Mouse (Mus musculus): ENCODE results near the gene Olfr665.
"Not testable (repeated sequence)": the region's sequence is repeated elsewhere in the genome, so short reads cannot be mapped to it uniquely, and the experiment has no call there.

The Olfr665 gene

GRCm38 (mm10) chr7:104877731-104878130 is at the start of gene Olfr665:
TSS of gene Olfr665 (plus strand) at chr7:104878031.
- DNase-seq: no peak

DNA sequence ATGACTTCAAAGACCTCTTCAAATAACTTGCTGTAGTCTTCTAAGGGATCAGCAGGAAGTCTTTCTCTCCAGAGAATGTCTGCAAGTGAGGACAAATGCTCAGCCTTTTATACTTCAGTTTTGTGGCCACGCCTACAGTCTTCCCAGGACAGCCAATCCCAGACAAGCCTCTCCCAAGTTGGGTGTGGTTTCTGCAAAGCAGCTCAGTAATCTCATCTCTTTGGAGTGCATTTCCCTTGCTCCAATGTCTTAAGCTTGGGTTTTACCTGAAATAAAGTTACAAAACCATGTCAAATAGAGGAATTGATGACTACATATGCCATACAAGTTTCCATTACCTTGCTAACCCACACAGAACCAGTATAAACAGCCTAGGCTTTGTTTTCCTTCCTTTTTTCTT is 35.3 kb upstream of the Olfr665 start, which contains the start of gene Usp17lb:
Gene Usp17lb, minus strand, starts transcription at position 101 of the 400 bp plus-strand sequence.
- DNase-seq: no peak

GRCm38 (mm10) chr7:104843731-104844287 is 34.0 kb upstream of the Olfr665 start:
- DNase-seq: no peak

DNA sequence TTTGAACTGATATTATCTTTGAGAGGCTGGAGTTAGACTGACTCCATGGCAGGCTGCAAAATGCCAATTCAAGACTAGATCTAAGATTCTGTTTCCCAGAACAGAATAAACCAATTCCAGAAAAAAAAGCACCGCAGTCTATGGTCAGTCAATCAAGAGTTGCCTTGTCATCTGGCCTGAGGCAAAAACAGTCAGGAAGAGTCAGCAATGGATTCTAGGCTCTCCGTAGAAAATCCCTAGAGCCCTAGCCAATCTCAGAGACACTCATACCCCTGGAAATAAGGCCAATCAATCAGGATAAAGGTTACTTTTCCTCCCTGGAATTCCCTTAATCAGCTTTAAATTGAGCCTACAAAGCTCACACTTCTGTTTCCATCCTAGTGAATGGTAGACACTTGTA is 26.3 kb upstream of the Olfr665 start:
- DNase-seq: not testable (repeated sequence)

- no peak for DNase-seq
These were observed 22.5 kb upstream of the Olfr665 start for GRCm38 (mm10) chr7:104855248-104855750.

DNA sequence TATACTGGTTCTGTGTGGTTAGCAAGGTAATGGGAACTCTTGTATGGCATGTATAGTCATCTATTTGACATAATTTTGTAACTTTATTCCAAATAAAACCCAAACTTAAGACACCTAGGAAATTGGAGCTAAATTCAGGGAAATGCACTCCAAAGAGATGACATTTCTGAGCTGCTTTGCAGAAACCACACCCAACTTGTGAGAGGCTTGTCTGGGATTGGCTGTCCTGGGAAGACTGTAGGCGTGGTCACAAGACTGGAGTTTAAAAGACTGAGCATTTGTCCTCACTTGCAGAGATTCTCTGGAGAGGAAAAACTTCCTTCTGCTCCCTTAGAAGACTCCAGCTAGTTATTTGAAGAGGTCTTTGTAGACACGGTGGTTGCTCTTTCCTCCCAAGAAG is 21.1 kb upstream of the Olfr665 start, which contains the start of gene Usp17la:
Gene Usp17la, plus strand, starts transcription at position 301 of the 400 bp plus-strand sequence.
- DNase-seq: not testable (repeated sequence)

- no peak for DNase-seq
These were observed 20.1 kb upstream of the Olfr665 start for GRCm38 (mm10) chr7:104857683-104858082.

GRCm38 (mm10) chr7:104861381-104861780 is 16.4 kb upstream of the Olfr665 start:
- DNase-seq: no peak

GRCm38 (mm10) chr7:104895852-104896251 is 18.0 kb downstream of the Olfr665 start, which contains the start of gene Olfr666:
TSS of gene Olfr666 (minus strand) at chr7:104895952.
- no peak for DNase-seq

DNA sequence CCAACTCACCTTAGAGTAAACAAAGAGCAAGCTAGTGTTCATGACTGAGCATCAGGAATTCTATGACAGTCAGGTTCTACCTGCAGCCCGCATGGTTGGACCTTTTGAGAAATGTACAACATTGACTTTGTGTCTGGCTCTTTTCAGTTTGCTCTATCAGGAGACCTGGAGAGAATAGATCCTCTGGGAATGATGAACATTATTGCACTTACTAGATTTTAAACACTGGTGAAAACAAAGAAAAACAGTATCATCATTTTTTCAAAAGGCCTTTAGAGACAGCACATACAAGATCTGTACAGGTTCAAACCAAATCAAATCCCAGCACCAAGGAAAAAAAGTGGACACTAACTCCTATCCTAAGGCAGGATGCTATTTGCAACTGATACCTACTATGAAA is 43.6 kb downstream of the Olfr665 start, which contains the start of gene Olfr667:
Gene Olfr667, minus strand, starts transcription at position 101 of the 400 bp plus-strand sequence.
- no peak for DNase-seq

DNA sequence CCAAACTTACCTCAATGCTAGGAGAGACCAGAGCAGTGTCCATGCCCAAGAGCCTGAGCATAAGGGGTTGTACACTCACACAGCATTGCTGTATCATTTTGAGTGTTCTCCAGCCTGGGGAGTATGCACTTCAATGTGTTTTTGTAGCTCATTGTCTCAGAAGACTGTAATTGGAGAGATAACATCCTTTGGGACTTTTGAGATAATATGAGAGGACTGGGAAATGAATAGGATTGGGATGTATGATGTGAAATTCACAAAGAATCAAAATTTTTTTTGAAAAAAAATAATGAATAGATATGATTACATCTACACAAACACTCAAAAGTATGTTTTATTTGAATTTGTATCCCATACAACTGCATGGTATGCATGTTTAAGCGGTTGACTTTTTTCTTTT is 50.1 kb downstream of the Olfr665 start, which contains the start of gene Olfr668:
Gene Olfr668, minus strand, starts transcription at position 101 of the 400 bp plus-strand sequence.
- DNase-seq: no peak

Measured in cerebellum, adult 11 months (tissue).